Mouse (Mus musculus) heart, adult 8-10 months (tissue): ENCODE measurements around the gene Rhbdd1. TPM values are rescaled to one million over a fixed set of nuclear protein-coding genes. Genes with fewer than 3 reads are reported as not detected.

Experiments
- DNase-seq: peaks from one replicate; pipeline ENCODE4 v3.0.0; 2022; ENCODE audit warnings: low spot score
- microRNA-seq: library from miRNA; unstranded; fragments of <30 nt; microRNA quantifications from one replicate; pipeline ENCODE4 v1.2.0, GENCODE M21; 2022
- total RNA-seq, 4 experiments: library from RNA; stranded (reverse); gene quantifications; 2 replicates each; pipeline ENCODE4 v1.2.4; 2022

Gene Rhbdd1
- total RNA-seq, 4 experiments from 2014 or later: 10.0 to 11.3 (median 10.6) TPM

- DNase-seq: no peak
Measured at GRCm38 (mm10) chr1:82479696-82480487, 163.6 kb downstream of the Rhbdd1 start.

- no peak for DNase-seq
Measured at GRCm38 (mm10) chr1:82482371-82482770, 166.1 kb downstream of the Rhbdd1 start.

- no peak for DNase-seq
Measured at GRCm38 (mm10) chr1:82486371-82486770, 170.1 kb downstream of the Rhbdd1 start.

DNA sequence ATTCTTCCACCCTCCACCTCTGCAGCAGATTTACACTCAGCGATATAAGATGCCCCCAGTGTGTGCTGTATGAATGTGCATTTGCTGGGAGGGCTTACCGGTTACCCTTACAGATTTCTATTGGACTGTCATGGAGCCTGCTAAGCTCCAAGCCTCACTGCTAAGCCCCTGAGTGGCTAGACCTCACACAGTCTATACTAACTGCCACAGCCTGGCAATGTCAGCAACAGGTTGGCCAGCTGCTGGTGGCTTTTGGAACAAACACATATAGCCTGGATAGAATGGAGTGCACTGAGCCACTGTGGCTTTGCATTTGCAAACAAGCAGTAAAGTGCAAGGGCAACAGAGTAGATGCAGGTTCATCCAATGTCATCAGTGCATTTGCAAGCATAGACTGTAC, 175.7 kb downstream of the Rhbdd1 start:
- DNase-seq: no peak

Small RNA genes within 50 kb of the gene (microRNA-seq; reads per million reads assigned to microRNA genes)
- gene Gm22112: not detected

Other genes starting within 250 kb of the Rhbdd1 start
- not detected for gene Gm9747, start 83.3 kb upstream of the Rhbdd1 start, total RNA-seq
- 10 to 100 TPM; 14.8 to 34.3 (median 24.0) TPM for gene Irs1, start 25.0 kb upstream of the Rhbdd1 start, total RNA-seq